39 mouse cellular contexts compared by ENCODE assay signal in genomic region chr3:81975607-81976006, GRCm38 (mm10). TPM values are rescaled to one million over a fixed set of nuclear protein-coding genes. Genes with fewer than 3 reads are reported as not detected.
DNase-seq lines count a peak whose midpoint lies in the region; ATAC-seq and TF ChIP-seq lines count a peak whose summit lies in the region.
"Had no signal": no experiment of that assay in that cellular context is flagged by ENCODE, and none has a peak within 500 bp of the region (broad histone marks: within the 10 kb centered on the region; RNA-seq: fewer than 3 reads in every experiment).

No protein-coding gene starts in this region.

- H3K36me3 ChIP-seq in liver, adult 2 months (ENCODE audit: control insufficient read depth, insufficient read depth, low read length), result peaks cover 30% of the 10 kb centered on the region
- no peaks in the 10 kb centered on the region for H3K36me3 ChIP-seq in lung, postnatal 0 days (ENCODE audit: insufficient read depth, low read length)
- no peaks in the 10 kb centered on the region for H3K36me3 ChIP-seq in stomach, postnatal 0 days (ENCODE audit: control insufficient read depth, insufficient read depth, low read length)
- H3K36me3 ChIP-seq: embryonic facial prominence, embryonic 13.5 days; forebrain, embryonic 10.5 days; forebrain, embryonic 15.5 days; limb, embryonic 10.5 days; limb, embryonic 15.5 days; midbrain, embryonic 12.5 days had no signal

- no peaks in the 10 kb centered on the region for H3K9me3 ChIP-seq in lung, postnatal 0 days (ENCODE audit: low read length)
- no peaks in the 10 kb centered on the region for H3K9me3 ChIP-seq in stomach, postnatal 0 days (ENCODE audit: control insufficient read depth, low read length)
- H3K9me3 ChIP-seq: embryonic facial prominence, embryonic 13.5 days; forebrain, embryonic 10.5 days; forebrain, embryonic 15.5 days; limb, embryonic 10.5 days; limb, embryonic 15.5 days; megakaryocyte, embryonic 14.5 days; midbrain, embryonic 12.5 days had no signal

- peak; percentile 100 for DNase-seq in liver, adult 2 months (ENCODE audit: extremely low read depth, low read depth, low spot score)
- no peak for DNase-seq in liver
- no peak for DNase-seq in lung, postnatal 0 days (ENCODE audit: low spot score)
- no peak for DNase-seq in lung, adult 2 months
- peak; percentile 32 for DNase-seq in layer of hippocampus, adult 9-10 months (ENCODE audit: low spot score)
- no peak for DNase-seq in stomach, postnatal 0 days (ENCODE audit: low spot score)
- no peak for DNase-seq in cerebellum, postnatal 10 days
- no peak for DNase-seq in right cerebral cortex, postnatal 36 days (ENCODE audit: low spot score in 2 of 2)
- DNase-seq: adrenal gland, postnatal 14 days; cerebellum, adult 11-12 months; cerebellum, adult 9-11 months; gastrocnemius, postnatal 36 days; heart, adult 18-20 months; heart, postnatal 4 days; kidney, postnatal 14 days; retina, postnatal 1 day; right cerebral cortex, postnatal 25 days; spleen, adult 18-20 months; thymus, adult 18-20 months; thymus, postnatal 25 days had no signal

- H3K27ac ChIP-seq in liver, adult 2 months (replicated peaks; ENCODE audit: insufficient read depth, low read depth, low read length), result no peak overlapping the region
- no peak overlapping the region for H3K27ac ChIP-seq in lung, postnatal 0 days (ENCODE audit: low read length)
- no peak overlapping the region for H3K27ac ChIP-seq in stomach, postnatal 0 days (replicated peaks)
- H3K27ac ChIP-seq: embryonic facial prominence, embryonic 13.5 days; forebrain, embryonic 10.5 days; forebrain, embryonic 15.5 days; hindbrain, embryonic 14.5 days; limb, embryonic 10.5 days; limb, embryonic 15.5 days; midbrain, embryonic 12.5 days had no signal

- H3K4me2 ChIP-seq in lung, postnatal 0 days (replicated peaks; ENCODE audit: low read depth, low read length), result no peak overlapping the region
- H3K4me2 ChIP-seq in stomach, postnatal 0 days (replicated peaks; ENCODE audit: low read depth), result no peak overlapping the region
- H3K4me2 ChIP-seq: embryonic facial prominence, embryonic 13.5 days; forebrain, embryonic 15.5 days; heart, embryonic 11.5 days; hindbrain, embryonic 14.5 days; limb, embryonic 15.5 days; midbrain, embryonic 12.5 days had no signal

- TF ChIP-seq CTCF in liver, adult 2 months (IDR thresholded peaks at IDR 0.05; ENCODE audit: low read depth, low read length), result no peak
- no peak for TF ChIP-seq CTCF in lung, postnatal 0 days (IDR thresholded peaks at IDR 0.05)
- no peak for TF ChIP-seq CTCF in lung, adult 2 months (IDR thresholded peaks at IDR 0.05; ENCODE audit: insufficient read depth, low read length)
- no peak for TF ChIP-seq CTCF in stomach, postnatal 0 days (IDR thresholded peaks at IDR 0.05; ENCODE audit: low read depth)

- H3K9ac ChIP-seq in liver, adult 2 months (ENCODE audit: low read depth, low read length), result no peak overlapping the region
- H3K9ac ChIP-seq in lung, postnatal 0 days (replicated peaks; ENCODE audit: low read depth), result no peak overlapping the region
- H3K9ac ChIP-seq in stomach, postnatal 0 days (ENCODE audit: low read length), result no peak overlapping the region
- H3K9ac ChIP-seq: embryonic facial prominence, embryonic 13.5 days; forebrain, embryonic 15.5 days; hindbrain, embryonic 14.5 days; limb, embryonic 15.5 days; midbrain, embryonic 12.5 days had no signal

- peak; percentile 80; the same call in 1 of the 2 replicates for TF ChIP-seq POLR2A in liver, adult 2 months (IDR thresholded peaks at IDR 0.05; ENCODE audit: extremely low read depth, insufficient read depth, low read length)
- TF ChIP-seq POLR2A in lung, adult 2 months (IDR thresholded peaks at IDR 0.05; ENCODE audit: borderline replicate concordance, extremely low read depth, low read depth, low read length), result no peak

- H3K27me3 ChIP-seq in liver, adult 2 months (ENCODE audit: control insufficient read depth, insufficient read depth, low read length), result no peaks in the 10 kb centered on the region
- H3K27me3 ChIP-seq in lung, postnatal 0 days (replicated peaks; ENCODE audit: insufficient read depth, low read length), result no peaks in the 10 kb centered on the region
- no peaks in the 10 kb centered on the region for H3K27me3 ChIP-seq in stomach, postnatal 0 days (ENCODE audit: control insufficient read depth, insufficient read depth, low read length)
- H3K27me3 ChIP-seq: embryonic facial prominence, embryonic 13.5 days; forebrain, embryonic 15.5 days; limb, embryonic 15.5 days; midbrain, embryonic 12.5 days had no signal

- 10% methylated on average over 4 of the region's 4 CpGs for WGBS in liver, adult 2 months
- WGBS in lung, postnatal 0 days, result 24% methylated on average over 4 of the region's 4 CpGs
- WGBS in lung, adult 2 months, result 22% methylated on average over 4 of the region's 4 CpGs
- WGBS in stomach, postnatal 0 days, result 31% methylated on average over 4 of the region's 4 CpGs

- no peak for TF ChIP-seq EP300 in lung, postnatal 0 days (IDR thresholded peaks at IDR 0.05)
- TF ChIP-seq EP300 in stomach, postnatal 0 days (optimal IDR thresholded peaks at IDR 0.05), result no peak

- peak overlapping the region; percentile 69; the same call in 1 of the 2 replicates for H3K4me3 ChIP-seq in liver, adult 2 months (ENCODE audit: insufficient read depth, low read depth, low read length)
- no peak overlapping the region for H3K4me3 ChIP-seq in lung, postnatal 0 days (ENCODE audit: low read depth, low read length)
- no peak overlapping the region for H3K4me3 ChIP-seq in lung, adult 2 months (replicated peaks; ENCODE audit: extremely low read depth, low read depth, low read length)
- no peak overlapping the region for H3K4me3 ChIP-seq in stomach, postnatal 0 days (ENCODE audit: low read depth, low read length)
- H3K4me3 ChIP-seq: embryonic facial prominence, embryonic 13.5 days; forebrain, embryonic 10.5 days; forebrain, embryonic 15.5 days; limb, embryonic 10.5 days; limb, embryonic 15.5 days; megakaryocyte, embryonic 14.5 days; midbrain, embryonic 12.5 days had no signal

- ATAC-seq in lung, postnatal 0 days, result peak; percentile 33; the same call in 1 of the 2 replicates
- peak; percentile 49; the same call in 1 of the 2 replicates for ATAC-seq in stomach, postnatal 0 days (ENCODE audit: low FRiP score, low TSS enrichment)
- ATAC-seq: forebrain, embryonic 15.5 days; intestine, postnatal 0 days; Patski had no signal

- H3K79me2 ChIP-seq in liver, adult 2 months (ENCODE audit: control insufficient read depth, insufficient read depth, low read length), result 0 out of 2 replicates have a peak, but pooled peaks cover 4% of the 10 kb centered on the region

- H3K4me1 ChIP-seq in liver, adult 2 months (ENCODE audit: control insufficient read depth, insufficient read depth, low read length), result peaks cover 15% of the 10 kb centered on the region
- no peaks in the 10 kb centered on the region; the same call in 1 of the 2 replicates for H3K4me1 ChIP-seq in lung, postnatal 0 days (ENCODE audit: insufficient read depth, low read depth, low read length)
- H3K4me1 ChIP-seq in lung, adult 2 months (ENCODE audit: control insufficient read depth, insufficient read depth, low read length), result no peaks in the 10 kb centered on the region; the same call in 1 of the 2 replicates
- no peaks in the 10 kb centered on the region for H3K4me1 ChIP-seq in stomach, postnatal 0 days (replicated peaks; ENCODE audit: control insufficient read depth, insufficient read depth)
- H3K4me1 ChIP-seq: embryonic facial prominence, embryonic 13.5 days; forebrain, embryonic 10.5 days; forebrain, embryonic 15.5 days; limb, embryonic 15.5 days; midbrain, embryonic 12.5 days had no signal

RNA-seq across cellular contexts. Expression of gene Tdo2, which starts 0.4 kb away (rescaled TPM):
- total RNA-seq in liver, adult 2 months (2014; rRNA removed), result 2,393 and 2,551 TPM in 2 replicates
- 931 and 1,118 TPM in 2 replicates for polyA plus RNA-seq in liver, adult 2 months (2012; rRNA removed)
- polyA plus RNA-seq in lung, postnatal 0 days (2015; fragmentation: Nextera tagmentation; extraction: Ambion mirVana), result 0.76 and 1.8 TPM in 2 replicates
- polyA plus RNA-seq in lung, adult 2 months (2012; rRNA removed), result 0.52 and 0.60 TPM in 2 replicates
- polyA plus RNA-seq in stomach, postnatal 0 days (2015; fragmentation: Nextera tagmentation; extraction: Ambion mirVana), result 2.8 and 3.6 TPM in 2 replicates
- total RNA-seq: common myeloid progenitor, adult 5-6 weeks; gastrocnemius, postnatal 36 days; heart, adult 18-20 months; heart, postnatal 4 days; MEL had no signal
- polyA plus RNA-seq: embryonic facial prominence, embryonic 13.5 days; hindbrain, embryonic 14.5 days; midbrain, embryonic 12.5 days had no signal

RNA-seq across cellular contexts. Expression of gene Asic5, which starts 6.5 kb away (rescaled TPM):
- total RNA-seq in liver, adult 2 months (2014; rRNA removed), result 7.5 and 8.7 TPM in 2 replicates
- 1.1 and 1.7 TPM in 2 replicates for polyA plus RNA-seq in liver, adult 2 months (2012; rRNA removed)
- 0.12 TPM in 1 of 2 replicates, not detected in the other for polyA plus RNA-seq in lung, postnatal 0 days (2015; fragmentation: Nextera tagmentation; extraction: Ambion mirVana)
- not detected in 2 replicates for polyA plus RNA-seq in lung, adult 2 months (2012; rRNA removed)
- 0.70 and 1.5 TPM in 2 replicates for polyA plus RNA-seq in stomach, postnatal 0 days (2015; fragmentation: Nextera tagmentation; extraction: Ambion mirVana)
- total RNA-seq: common myeloid progenitor, adult 5-6 weeks; gastrocnemius, adult 18-20 months; gastrocnemius, postnatal 36 days; heart, adult 18-20 months; heart, postnatal 4 days; layer of hippocampus, adult 8-10 months; MEL had no signal
- polyA plus RNA-seq: embryonic facial prominence, embryonic 13.5 days; forebrain, embryonic 10.5 days; forebrain, embryonic 15.5 days; frontal cortex, adult 2 months; heart, embryonic 11.5 days; heart, embryonic 16.5 days; hindbrain, embryonic 14.5 days; kidney, embryonic 14.5 days; limb, embryonic 10.5 days; limb, embryonic 15.5 days; midbrain, embryonic 12.5 days; neural tube, embryonic 14.5 days; Patski had no signal

RNA-seq across cellular contexts. Expression of gene Ctso, which starts 43.2 kb away (rescaled TPM):
- 43.8 and 54.7 TPM in 2 replicates for total RNA-seq in liver, adult 2 months (2014; rRNA removed)
- 14.3 and 15.3 TPM in 2 replicates for polyA plus RNA-seq in liver, adult 2 months (2012; rRNA removed)
- polyA plus RNA-seq in lung, postnatal 0 days (2015; fragmentation: Nextera tagmentation; extraction: Ambion mirVana), result 38.6 and 41.7 TPM in 2 replicates
- polyA plus RNA-seq in lung, adult 2 months (2012; rRNA removed), result 9.5 and 16.7 TPM in 2 replicates
- 28.8 and 30.0 TPM in 2 replicates for polyA plus RNA-seq in stomach, postnatal 0 days (2015; fragmentation: Nextera tagmentation; extraction: Ambion mirVana)

Comparison
In these comparisons a context has a peak if more than half of its experiments do, and no peak if none do; other contexts are left out.
1. DNase-seq: peak in liver, adult 2 months (single experiment) and layer of hippocampus, adult 9-10 months (single experiment); none in liver (single experiment), lung, postnatal 0 days (single experiment), lung, adult 2 months (single experiment), stomach, postnatal 0 days (single experiment), cerebellum, postnatal 10 days (0 of 2) and right cerebral cortex, postnatal 36 days (0 of 2).
2. RNA of gene Tdo2, which starts 0.4 kb away (polyA plus RNA-seq): 931 to 1,118 TPM in liver, adult 2 months; 2.8 to 3.6 TPM in stomach, postnatal 0 days, 0.76 to 1.8 TPM in lung, postnatal 0 days and 0.52 to 0.60 TPM in lung, adult 2 months; every median in the first group is over 100 times any median in the second.